Mouse (Mus musculus) mouse trophoblast stem cell (cell line): Measurements from ENCODE around the gene Rims1.

Experiments
- in situ Hi-C, 2 experiments: fragments of 300-500 bp; cut with MseI, MboI; formaldehyde crosslinking; loops; 2 replicates in 1 of 2; 3 replicates in 1 of 2; pipeline ENCODE4 v1.15.1; 2025

Gene Rims1

GRCm38 (mm10) chr1:22587859-22588383 is 217.9 kb downstream of the Rims1 start:
- in situ Hi-C loops, result no loop called here

- in situ Hi-C loops, result no loop called here
Observed at GRCm38 (mm10) chr1:22585560-22585959, 220.2 kb downstream of the Rims1 start.

GRCm38 (mm10) chr1:22579470-22579869 is 226.3 kb downstream of the Rims1 start:
- in situ Hi-C loops, result no loop called here

GRCm38 (mm10) chr1:22572720-22573119 is 233.1 kb downstream of the Rims1 start:
- in situ Hi-C loops, result no loop called here

- in situ Hi-C loops, result no loop called here
Observed at GRCm38 (mm10) chr1:22546273-22546672, 259.5 kb downstream of the Rims1 start.

- in situ Hi-C loops, result no loop called here
Observed at GRCm38 (mm10) chr1:22538129-22538528, 267.7 kb downstream of the Rims1 start.

GRCm38 (mm10) chr1:22536776-22537175 is 269.0 kb downstream of the Rims1 start:
- in situ Hi-C loops, result no loop called here

GRCm38 (mm10) chr1:22535049-22535448 is 270.7 kb downstream of the Rims1 start:
- in situ Hi-C loops, result no loop called here

GRCm38 (mm10) chr1:22533146-22534096 is 272.4 kb downstream of the Rims1 start:
- in situ Hi-C loops, result no loop called here

GRCm38 (mm10) chr1:22515103-22515502 is 290.7 kb downstream of the Rims1 start:
- in situ Hi-C loops, result no loop called here

GRCm38 (mm10) chr1:22512421-22512820 is 293.4 kb downstream of the Rims1 start:
- in situ Hi-C loops, result no loop called here

GRCm38 (mm10) chr1:22511614-22512013 is 294.2 kb downstream of the Rims1 start:
- in situ Hi-C loops, result no loop called here

GRCm38 (mm10) chr1:22508735-22509615 is 296.8 kb downstream of the Rims1 start:
- in situ Hi-C loops, result no loop called here

GRCm38 (mm10) chr1:22487270-22487864 is 318.4 kb downstream of the Rims1 start:
- in situ Hi-C loops, result no loop called here

- in situ Hi-C loops, result no loop called here
Observed at GRCm38 (mm10) chr1:22476220-22476619, 329.6 kb downstream of the Rims1 start.

- in situ Hi-C loops, result no loop called here
Observed at GRCm38 (mm10) chr1:22467033-22467432, 338.8 kb downstream of the Rims1 start.

GRCm38 (mm10) chr1:22466597-22466996 is 339.2 kb downstream of the Rims1 start:
- in situ Hi-C loops, result no loop called here

- in situ Hi-C loops, result no loop called here
Observed at GRCm38 (mm10) chr1:22424020-22424419, 381.8 kb downstream of the Rims1 start.

GRCm38 (mm10) chr1:22422102-22422501 is 383.7 kb downstream of the Rims1 start:
- in situ Hi-C loops, result no loop called here

- in situ Hi-C loops, result no loop called here
Observed at GRCm38 (mm10) chr1:22410173-22410572, 395.6 kb downstream of the Rims1 start.

GRCm38 (mm10) chr1:22386361-22386760 is 419.4 kb downstream of the Rims1 start:
- in situ Hi-C loops, result no loop called here

- in situ Hi-C loops, result no loop called here
Observed at GRCm38 (mm10) chr1:22377652-22378051, 428.1 kb downstream of the Rims1 start.
